ENCODE assay signal across 24 mouse cellular contexts in genomic region chr6:127896425-127896824, GRCm38 (mm10). TPM values are rescaled to one million over a fixed set of nuclear protein-coding genes. Genes with fewer than 3 reads are reported as not detected.
"Had no signal": no experiment of that assay in that cellular context is flagged by ENCODE, and none has a peak within 500 bp of the region (broad histone marks: within the 10 kb centered on the region; RNA-seq: fewer than 3 reads in every experiment).

No protein-coding gene starts in this region.

- H3K27me3 ChIP-seq: hindbrain, embryonic 12.5 days; intestine, embryonic 15.5 days; limb, embryonic 12.5 days had no signal

- DNase-seq: gastrocnemius, adult 2 months; gastrocnemius, postnatal 10 days; gastrocnemius, postnatal 25 days; heart, adult 18-20 months; heart, postnatal 10 days; heart, postnatal 4 days; kidney, adult 18-20 months; kidney, adult 8-10 months; kidney, postnatal 10 days; kidney, postnatal 25 days; kidney, postnatal 4 days had no signal

- H3K4me2 ChIP-seq: heart, embryonic 12.5 days; hindbrain, embryonic 12.5 days; hindbrain, embryonic 14.5 days; intestine, embryonic 15.5 days; limb, embryonic 12.5 days had no signal

- H3K9ac ChIP-seq: heart, embryonic 12.5 days; hindbrain, embryonic 12.5 days; hindbrain, embryonic 14.5 days; intestine, embryonic 15.5 days; limb, embryonic 12.5 days had no signal

- H3K4me1 ChIP-seq: intestine, embryonic 15.5 days had no signal

- H3K9me3 ChIP-seq: heart, embryonic 10.5 days; hindbrain, embryonic 10.5 days; hindbrain, embryonic 12.5 days; intestine, embryonic 15.5 days had no signal

- ATAC-seq: hindbrain, embryonic 16.5 days; inflammation-experienced regulatory T-cells, adult 6 months; intestine, embryonic 15.5 days; intestine, postnatal 0 days had no signal

- H3K36me3 ChIP-seq: heart, embryonic 10.5 days; heart, embryonic 12.5 days; hindbrain, embryonic 10.5 days; hindbrain, embryonic 12.5 days; intestine, embryonic 15.5 days; limb, embryonic 10.5 days had no signal

- H3K4me3 ChIP-seq: gastrocnemius, adult 2 months; heart, embryonic 10.5 days; heart, embryonic 12.5 days; hindbrain, embryonic 10.5 days; hindbrain, embryonic 12.5 days; intestine, embryonic 15.5 days; layer of hippocampus, adult 2 months; left cerebral cortex, adult 2 months; limb, embryonic 10.5 days; limb, embryonic 12.5 days had no signal

- H3K27ac ChIP-seq: gastrocnemius, adult 2 months; heart, embryonic 10.5 days; hindbrain, embryonic 10.5 days; hindbrain, embryonic 12.5 days; hindbrain, embryonic 14.5 days; intestine, embryonic 15.5 days; layer of hippocampus, adult 2 months; left cerebral cortex, adult 2 months; limb, embryonic 10.5 days; limb, embryonic 12.5 days had no signal

RNA-seq across cellular contexts. Expression of gene Tspan11, which starts 9.0 kb away (rescaled TPM):
- polyA plus RNA-seq: inflammation-experienced regulatory T-cells, adult 6 months had no signal
